Mouse (Mus musculus): ENCODE data around the gene Pbx1.

DNA sequence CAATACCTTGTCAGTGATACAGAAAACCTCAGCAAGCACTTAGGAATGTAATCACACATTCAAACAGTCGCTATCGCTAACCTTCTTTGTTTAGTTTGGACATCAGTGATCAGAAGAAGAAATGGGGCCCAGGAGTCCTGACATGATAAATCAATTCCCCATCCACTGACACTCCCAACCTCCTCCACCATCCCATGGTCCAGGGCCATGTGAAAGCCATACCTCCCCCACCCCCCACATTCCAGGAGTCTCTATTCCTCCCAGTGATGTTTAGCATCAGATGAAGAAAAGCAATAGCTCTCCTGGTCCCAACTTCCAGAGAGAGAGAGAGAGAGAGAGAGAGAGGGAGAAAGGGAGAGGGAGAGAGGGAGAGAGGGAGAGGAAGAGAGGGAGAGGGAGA, 28.5 kb downstream of the Pbx1 start:
- TF ChIP-seq GATA1 (IDR thresholded peaks at IDR 0.05; ENCODE audit: borderline replicate concordance, low read length) = no peak
- TF ChIP-seq FLI1 (IDR thresholded peaks at IDR 0.05; ENCODE audit: low read length) = no peak
